Mouse (Mus musculus) heart, postnatal 0 days (tissue): ENCODE data around the gene Camkmt. TPM values are rescaled to one million over a fixed set of nuclear protein-coding genes. Genes with fewer than 3 reads are reported as not detected.

Source experiments
- ATAC-seq: fragments of 200-750 bp; cut with Nextera tagmentation; 2 replicates; pipeline ENCODE4 v1.8.0; 2017; ENCODE audit warnings: low read depth, moderate number of reproducible peaks, moderate library complexity; ENCODE audit not compliant: insufficient read depth
- DNase-seq: peaks from one replicate; pipeline ENCODE4 v3.0.0-alpha.2; 2016; ENCODE audit warnings: low spot score
- H3K27ac ChIP-seq: fragments of 300-500 bp; sonication (generic); 2 replicates; pipeline ENCODE4 v1.5.1; 2014; ENCODE audit warnings: low read depth, mild to moderate bottlenecking
- H3K27me3 ChIP-seq: fragments of 300-500 bp; sonication (generic); 2 replicates; pipeline ENCODE4 v1.6.1; 2014; ENCODE audit warnings: low read length, mixed read lengths; ENCODE audit not compliant: control insufficient read depth, insufficient read depth
- H3K36me3 ChIP-seq: fragments of 300-500 bp; sonication (generic); replicated peaks from 2 replicates; pipeline ENCODE4 v1.6.1; 2014; ENCODE audit warnings: low read length, mixed read lengths; ENCODE audit not compliant: control insufficient read depth, insufficient read depth
- H3K4me1 ChIP-seq: fragments of 300-500 bp; sonication (generic); 2 replicates; pipeline ENCODE4 v1.6.1; 2014; ENCODE audit warnings: antibody characterized with exemption; ENCODE audit not compliant: control insufficient read depth, insufficient read depth
- H3K4me2 ChIP-seq: fragments of 300-500 bp; sonication (generic); 2 replicates; pipeline ENCODE4 v1.6.1; 2014; ENCODE audit warnings: low read depth, mild to moderate bottlenecking, low read length, moderate library complexity
- H3K4me3 ChIP-seq: fragments of 300-500 bp; sonication (generic); 2 replicates; pipeline ENCODE4 v1.5.1; 2014; ENCODE audit warnings: low read depth, low read length
- H3K9ac ChIP-seq: fragments of 300-500 bp; sonication (generic); replicated peaks from 2 replicates; pipeline ENCODE4 v1.6.1; 2014; ENCODE audit warnings: low read depth, low read length, mixed read lengths
- H3K9me3 ChIP-seq: fragments of 300-500 bp; sonication (generic); replicated peaks from 2 replicates; pipeline ENCODE4 v1.6.1; 2016; ENCODE audit warnings: low read length; ENCODE audit not compliant: control insufficient read depth
- CTCF ChIP-seq: IDR thresholded peaks from 2 replicates; pipeline ENCODE4 v1.5.1; 2016; ENCODE audit warnings: antibody characterized with exemption, control low read depth, low read depth
- EP300 ChIP-seq: IDR thresholded peaks from 2 replicates; pipeline ENCODE4 v1.6.1; 2016; ENCODE audit warnings: antibody characterized with exemption, low read depth
- WGBS: fragments of 180-500 bp; shearing (Covaris S2); extraction: QIAGEN DNeasy Blood & Tissue Kit; methylation state at CpG from one replicate; pipeline ENCODE4 v1.1.7; 2014; 5-methylcytosine and 5-hydroxymethylcytosine counted together
- polyA plus RNA-seq: library from polyadenylated mRNA; unstranded; fragments of >200 nt; fragmentation: Nextera tagmentation; extraction: Ambion mirVana; gene quantifications from 2 replicates; pipeline ENCODE4 v1.2.1, GENCODE M21; 2015
- total RNA-seq: library from RNA; depleted of rRNA; stranded (reverse); fragments of >200 nt; gene quantifications from 2 replicates; pipeline ENCODE4 v1.2.3, GENCODE M21; 2014; ENCODE audit warnings: low replicate concordance

Camkmt gene
- total and polyA plus RNA-seq, 2 experiments from 2014 or later, result 1.7 to 3.4 TPM

DNA sequence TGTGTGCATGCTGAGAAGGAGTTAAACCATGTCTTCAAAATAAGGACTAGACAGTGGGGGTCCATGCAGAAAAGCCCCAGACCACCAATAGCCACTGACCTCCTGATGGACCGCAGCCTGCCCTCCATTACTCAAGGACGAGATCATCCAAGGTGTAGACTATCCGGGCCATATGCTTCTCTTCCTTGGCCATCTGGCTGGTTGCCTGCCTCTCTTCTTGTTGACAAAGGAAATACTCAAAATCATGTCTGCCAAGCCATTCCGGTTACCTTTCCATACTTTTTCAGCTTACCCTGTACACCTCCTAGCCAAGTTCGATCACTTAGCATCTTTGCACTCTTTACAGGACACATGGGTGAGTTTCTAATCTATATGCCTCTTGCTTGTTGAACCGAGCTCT is 256.3 kb downstream of the Camkmt start:
- WGBS, result 69% methylated on average over 6 of the region's 6 CpGs
- Histone ChIP-seq H3K9me3 (no peaks in the 10 kb centered on the region), H3K4me2 (no peak overlapping the region), H3K4me1 (no peaks in the 10 kb centered on the region), H3K9ac (no peak overlapping the region), H3K36me3 (no peaks in the 10 kb centered on the region), H3K27me3 (no peaks in the 10 kb centered on the region), H3K27ac (no peak overlapping the region), H3K4me3 (no peak overlapping the region)
- DNase-seq (no peak), ATAC-seq (no peak)
- TF ChIP-seq EP300, result no peak
- no peak for TF ChIP-seq CTCF

DNA sequence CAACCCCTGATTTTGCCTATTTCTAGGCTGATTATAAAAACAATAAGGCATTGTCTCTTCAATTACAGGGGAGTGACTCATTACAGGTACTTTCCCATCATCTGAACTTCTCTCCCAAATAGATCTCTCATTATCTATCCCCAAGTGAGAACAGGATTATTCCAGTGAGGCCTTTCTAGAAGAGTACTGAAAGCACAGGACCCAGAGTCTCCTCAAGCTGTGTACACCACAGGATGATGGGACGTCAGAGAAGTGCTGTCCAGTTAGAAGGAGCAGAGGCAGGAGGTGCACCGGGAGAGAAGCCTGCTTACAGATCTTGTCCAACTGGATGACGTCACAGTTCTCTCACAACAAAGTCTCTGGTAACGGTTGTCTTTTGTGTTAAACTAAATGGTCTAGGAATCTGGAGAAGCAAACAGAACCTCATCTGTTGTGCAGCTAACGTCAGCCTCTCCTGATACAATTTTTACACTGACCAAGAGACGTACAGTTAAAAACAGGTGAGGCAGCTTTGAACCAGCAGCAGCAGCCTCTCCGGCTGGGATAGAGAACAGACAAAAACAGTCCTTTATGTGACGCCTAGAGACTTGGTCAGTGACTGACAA is 259.1 kb downstream of the Camkmt start:
- no peaks in the 10 kb centered on the region for H3K4me1 ChIP-seq
- no peak overlapping the region for H3K27ac ChIP-seq
- no peak for DNase-seq
- H3K9ac ChIP-seq, result no peak overlapping the region
- no peak for ATAC-seq
- H3K4me3 ChIP-seq, result no peak overlapping the region
- H3K27me3 ChIP-seq, result no peaks in the 10 kb centered on the region
- no peaks in the 10 kb centered on the region for H3K9me3 ChIP-seq
- no peak overlapping the region for H3K4me2 ChIP-seq
- TF ChIP-seq CTCF (no peak), EP300 (no peak)
- WGBS, result 60% methylated on average over 8 of the region's 8 CpGs
- H3K36me3 ChIP-seq, result no peaks in the 10 kb centered on the region

DNA sequence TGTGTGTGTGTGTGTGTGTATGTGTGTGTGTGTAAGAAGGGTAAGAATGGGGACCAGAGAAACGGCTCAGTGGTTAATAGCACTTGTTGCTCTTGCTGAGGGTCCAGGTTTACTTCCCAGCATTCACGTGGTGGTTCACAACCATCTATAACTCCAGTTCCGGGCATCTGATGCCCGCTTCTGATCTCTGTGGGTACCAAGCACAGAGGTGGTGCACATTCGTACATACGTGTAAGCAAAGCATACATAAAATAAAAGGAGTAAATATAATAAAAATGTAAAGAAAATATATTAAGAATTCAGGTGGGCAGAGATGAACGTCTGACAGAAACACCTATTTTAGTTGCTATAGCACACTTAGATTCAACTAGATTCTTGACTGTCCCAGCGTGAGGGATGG is 260.9 kb downstream of the Camkmt start:
- WGBS, result 85% methylated on average over 8 of the region's 8 CpGs
- Histone ChIP-seq H3K9me3 (no peaks in the 10 kb centered on the region), H3K4me1 (no peaks in the 10 kb centered on the region), H3K4me3 (no peak overlapping the region), H3K4me2 (no peak overlapping the region), H3K27ac (no peak overlapping the region), H3K36me3 (no peaks in the 10 kb centered on the region), H3K27me3 (no peaks in the 10 kb centered on the region), H3K9ac (no peak overlapping the region)
- TF ChIP-seq CTCF, result no peak
- no peak for TF ChIP-seq EP300
- no peak for ATAC-seq
- DNase-seq, result no peak

DNA sequence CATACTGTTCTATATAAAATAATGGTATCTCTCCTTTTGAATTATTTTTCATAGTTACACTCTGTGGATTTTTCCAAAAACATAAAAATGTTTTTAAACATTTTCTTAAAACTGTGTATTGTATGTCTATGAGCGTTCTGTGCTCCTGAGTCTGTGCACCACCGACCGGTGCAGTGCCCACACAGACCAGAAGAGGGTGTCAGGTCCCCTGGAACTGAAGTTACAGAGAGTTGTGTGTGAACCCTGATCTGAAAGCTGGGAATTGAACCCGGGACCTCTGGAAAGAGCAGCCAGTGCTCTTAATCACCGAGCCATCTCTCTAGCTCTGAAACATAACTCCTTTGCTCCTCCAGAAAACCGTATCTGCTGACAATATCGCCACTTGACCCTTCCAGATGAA is 262.4 kb downstream of the Camkmt start:
- no peak overlapping the region for H3K9ac ChIP-seq
- TF ChIP-seq EP300 (no peak), CTCF (no peak)
- ATAC-seq, result no peak
- no peak overlapping the region for H3K4me3 ChIP-seq
- H3K36me3 ChIP-seq, result no peaks in the 10 kb centered on the region
- no peak overlapping the region for H3K27ac ChIP-seq
- H3K4me1 ChIP-seq, result no peaks in the 10 kb centered on the region
- H3K27me3 ChIP-seq, result no peaks in the 10 kb centered on the region
- no peaks in the 10 kb centered on the region for H3K9me3 ChIP-seq
- 86% methylated on average over 7 of the region's 7 CpGs for WGBS
- H3K4me2 ChIP-seq, result no peak overlapping the region
- no peak for DNase-seq

DNA sequence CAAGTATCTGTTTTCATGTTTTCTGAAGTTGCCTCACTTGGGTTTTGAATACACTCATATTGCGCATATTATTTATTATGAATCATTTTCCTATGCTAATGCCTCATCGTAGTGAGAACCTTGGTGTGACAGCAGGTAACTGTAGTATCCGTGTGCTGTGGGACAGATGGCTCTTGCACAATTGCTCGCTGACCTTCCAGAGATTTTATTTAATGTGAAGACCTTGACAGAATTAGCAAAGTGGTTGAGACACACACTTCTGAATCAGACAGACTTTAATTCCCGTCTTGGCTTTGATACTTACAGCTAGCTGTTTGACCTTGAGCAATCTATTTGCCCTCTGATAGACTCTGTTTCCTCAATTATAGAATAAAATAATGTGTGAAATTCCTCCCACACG is 262.8 kb downstream of the Camkmt start:
- TF ChIP-seq EP300 (no peak), CTCF (no peak)
- 72% methylated on average over 6 of the region's 6 CpGs for WGBS

DNA sequence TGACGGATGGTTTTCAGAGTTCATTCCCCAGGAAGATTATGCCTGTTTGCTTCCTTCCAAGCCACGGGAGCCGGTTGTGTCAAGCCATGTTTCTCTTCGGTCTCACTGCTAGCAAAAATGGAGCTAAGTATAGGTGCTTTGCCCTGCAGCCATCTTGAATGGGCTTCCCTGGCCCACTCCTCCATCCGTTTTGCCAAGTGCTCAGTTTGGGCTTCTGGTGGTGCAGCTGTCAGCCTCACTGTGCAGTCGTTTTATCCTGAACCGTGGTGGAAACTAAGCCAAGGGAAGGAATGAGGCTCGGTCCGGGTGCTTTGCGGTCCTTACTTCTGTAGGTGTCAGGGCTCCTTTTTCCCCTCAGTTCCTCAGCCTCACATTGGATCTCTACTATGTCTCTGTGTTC is 263.3 kb downstream of the Camkmt start:
- DNase-seq (no peak), ATAC-seq (no peak)
- H3K27ac ChIP-seq, result no peak overlapping the region
- TF ChIP-seq EP300 (no peak), CTCF (no peak)
- no peak overlapping the region for H3K4me3 ChIP-seq
- no peaks in the 10 kb centered on the region for H3K4me1 ChIP-seq
- H3K9me3 ChIP-seq, result no peaks in the 10 kb centered on the region
- no peak overlapping the region for H3K9ac ChIP-seq
- no peak overlapping the region for H3K4me2 ChIP-seq
- H3K36me3 ChIP-seq, result no peaks in the 10 kb centered on the region
- no peaks in the 10 kb centered on the region for H3K27me3 ChIP-seq
- WGBS, result 69% methylated on average over 10 of the region's 10 CpGs

More for the DNA sequence above, 262.8 kb downstream of the Camkmt start:
- Histone ChIP-seq H3K27ac (no peak overlapping the region), H3K36me3 (no peaks in the 10 kb centered on the region), H3K27me3 (no peaks in the 10 kb centered on the region), H3K4me2 (no peak overlapping the region), H3K4me3 (no peak overlapping the region), H3K9ac (no peak overlapping the region), H3K9me3 (no peaks in the 10 kb centered on the region), H3K4me1 (no peaks in the 10 kb centered on the region)
- DNase-seq (no peak), ATAC-seq (no peak)
